Comparison of ENCODE assay signal across 10 mouse cellular contexts in genomic region chr17:7870862-7871605, GRCm38 (mm10). TPM values are rescaled to one million over a fixed set of nuclear protein-coding genes. Genes with fewer than 3 reads are reported as not detected.
"Had no signal": no experiment of that assay in that cellular context is flagged by ENCODE, and none has a peak within 500 bp of the region (broad histone marks: within the 10 kb centered on the region; RNA-seq: fewer than 3 reads in every experiment).

No protein-coding gene starts in this region.

- H3K9me3 ChIP-seq: limb, embryonic 13.5 days; midbrain, embryonic 12.5 days; neural tube, embryonic 15.5 days had no signal

- H3K4me2 ChIP-seq: limb, embryonic 13.5 days; midbrain, embryonic 12.5 days; neural tube, embryonic 15.5 days had no signal

- H3K36me3 ChIP-seq: limb, embryonic 13.5 days; midbrain, embryonic 12.5 days; neural tube, embryonic 15.5 days had no signal

- H3K27ac ChIP-seq: limb, embryonic 13.5 days; liver, embryonic 14.5 days; midbrain, embryonic 12.5 days; neural tube, embryonic 15.5 days; stomach, postnatal 0 days had no signal

- H3K4me3 ChIP-seq: limb, embryonic 13.5 days; midbrain, embryonic 12.5 days; neural tube, embryonic 15.5 days had no signal

- H3K9ac ChIP-seq: limb, embryonic 13.5 days; liver, embryonic 14.5 days; midbrain, embryonic 12.5 days; neural tube, embryonic 15.5 days had no signal

- DNase-seq: kidney, postnatal 10 days; left cerebral cortex, postnatal 4 days; lung, adult 18-20 months; right cerebral cortex, postnatal 25 days had no signal

- H3K27me3 ChIP-seq: limb, embryonic 13.5 days; midbrain, embryonic 12.5 days; neural tube, embryonic 15.5 days had no signal

RNA-seq across cellular contexts. Expression of gene Fndc1, which starts 43.9 kb away (rescaled TPM):
- total RNA-seq: megakaryocyte-erythroid progenitor cell, adult 5-6 weeks had no signal
